Mouse (Mus musculus) liver, embryonic 14.5 days (tissue): ENCODE results near the gene Tnfrsf13b.

ENCODE experiments used
- CTCF ChIP-seq: IDR thresholded peaks from 2 replicates; pipeline ENCODE4 v1.5.1; 2016; ENCODE audit warnings: antibody characterized with exemption, low read depth, control low read depth
- EP300 ChIP-seq: IDR thresholded peaks from 2 replicates; pipeline ENCODE4 v1.6.1; 2016; ENCODE audit warnings: antibody characterized with exemption, low read depth

DNA sequence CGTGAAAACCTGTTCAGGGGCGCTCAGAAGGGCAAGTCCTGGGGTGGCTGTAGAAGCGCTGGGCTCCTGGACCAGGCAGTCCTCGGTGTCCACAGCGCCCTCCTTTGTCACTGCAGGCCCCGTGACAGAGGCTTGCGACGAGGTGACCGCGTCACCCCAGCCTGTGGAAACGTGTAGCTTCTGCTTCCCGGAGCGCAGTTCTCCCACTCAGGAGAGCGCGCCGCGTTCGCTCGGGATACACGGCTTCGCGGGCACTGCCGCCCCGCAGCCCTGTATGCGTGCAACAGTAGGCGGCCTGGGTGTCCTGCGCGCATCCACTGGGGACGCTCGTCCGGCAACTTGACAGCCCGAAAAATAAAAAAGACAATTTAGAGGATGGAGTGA, 20.7 kb downstream of the Tnfrsf13b start:
- no peak for TF ChIP-seq CTCF
- no peak for TF ChIP-seq EP300
